Mouse (Mus musculus) retina, postnatal 1 day (tissue): ENCODE data around the gene Taf3.

Experiments used
- DNase-seq: peaks from one replicate; pipeline ENCODE4 v3.0.0-alpha.2; 2012

The Taf3 gene

GRCm38 (mm10) chr2:10048461-10048860 is at the start of gene Taf3:
TSS of gene Taf3 (minus strand) at chr2:10048596.
- DNase-seq = peak; percentile 95

- DNase-seq = no peak
Observed at GRCm38 (mm10) chr2:10094327-10095100, 46.1 kb upstream of the Taf3 start.

GRCm38 (mm10) chr2:10087256-10087850 is 39.0 kb upstream of the Taf3 start:
- no peak for DNase-seq

GRCm38 (mm10) chr2:10082737-10083136 is 34.3 kb upstream of the Taf3 start:
- DNase-seq = no peak

GRCm38 (mm10) chr2:10081453-10082080 is 33.2 kb upstream of the Taf3 start:
- DNase-seq = no peak

- DNase-seq = peak; percentile 98
Observed at GRCm38 (mm10) chr2:10080310-10081010, 32.1 kb upstream of the Taf3 start, which contains the start of the genes Atp5c1 and Kin. TSS of gene Atp5c1 (minus strand) at chr2:10080510. TSS of gene Kin (plus strand) at chr2:10080593.

GRCm38 (mm10) chr2:10079745-10080309 is 31.4 kb upstream of the Taf3 start:
- no peak for DNase-seq

GRCm38 (mm10) chr2:10076675-10077074 is 28.3 kb upstream of the Taf3 start:
- no peak for DNase-seq

- DNase-seq = peak; percentile 5
Observed at GRCm38 (mm10) chr2:10074470-10074869, 26.1 kb upstream of the Taf3 start.

GRCm38 (mm10) chr2:10071751-10072150 is 23.4 kb upstream of the Taf3 start:
- DNase-seq = no peak

- DNase-seq = no peak
Observed at GRCm38 (mm10) chr2:10058836-10059235, 10.4 kb upstream of the Taf3 start.

GRCm38 (mm10) chr2:10051996-10052395 is 3.6 kb upstream of the Taf3 start:
- DNase-seq = no peak

- no peak for DNase-seq
Observed at GRCm38 (mm10) chr2:10050878-10051277, 2.5 kb upstream of the Taf3 start.

GRCm38 (mm10) chr2:10049456-10049855 is 1.1 kb upstream of the Taf3 start:
- no peak for DNase-seq

GRCm38 (mm10) chr2:10047758-10048436 is 499 bp downstream of the Taf3 start:
- peak; percentile 39 for DNase-seq

GRCm38 (mm10) chr2:10034976-10035375 is 13.4 kb downstream of the Taf3 start:
- no peak for DNase-seq

- DNase-seq = no peak
Observed at GRCm38 (mm10) chr2:10033684-10034083, 14.7 kb downstream of the Taf3 start.

GRCm38 (mm10) chr2:10029755-10030154 is 18.6 kb downstream of the Taf3 start:
- peak; percentile 17 for DNase-seq

GRCm38 (mm10) chr2:10024264-10024663 is 24.1 kb downstream of the Taf3 start:
- no peak for DNase-seq

- no peak for DNase-seq
Observed at GRCm38 (mm10) chr2:10021296-10021695, 27.1 kb downstream of the Taf3 start.

GRCm38 (mm10) chr2:10014951-10015635 is 33.3 kb downstream of the Taf3 start:
- no peak for DNase-seq
